Mouse (Mus musculus) left cerebral cortex, postnatal 14 days (tissue): ENCODE measurements at regions not wholly inside any gene's neighbourhood (a gene's known extent, or its start where the extent isn't known, plus 50 kb on each side); places are given as distances from the start of the nearest gene placed in this dataset.
A peak's percentile ranks its signal among the peaks of the same experiment; 100 is the strongest.

ENCODE experiments used
- DNase-seq, 2 experiments: peaks; one replicate each; pipeline ENCODE4 v3.0.0; 2021 to 2022; ENCODE audit warnings: low spot score in 2 of 2, mixed read lengths in 1 of 2
- intact Hi-C: fragments of 180-260 bp; cut with DNase I; formaldehyde crosslinking; loops from one replicate; pipeline ENCODE4 v1.15.1; 2025

DNA sequence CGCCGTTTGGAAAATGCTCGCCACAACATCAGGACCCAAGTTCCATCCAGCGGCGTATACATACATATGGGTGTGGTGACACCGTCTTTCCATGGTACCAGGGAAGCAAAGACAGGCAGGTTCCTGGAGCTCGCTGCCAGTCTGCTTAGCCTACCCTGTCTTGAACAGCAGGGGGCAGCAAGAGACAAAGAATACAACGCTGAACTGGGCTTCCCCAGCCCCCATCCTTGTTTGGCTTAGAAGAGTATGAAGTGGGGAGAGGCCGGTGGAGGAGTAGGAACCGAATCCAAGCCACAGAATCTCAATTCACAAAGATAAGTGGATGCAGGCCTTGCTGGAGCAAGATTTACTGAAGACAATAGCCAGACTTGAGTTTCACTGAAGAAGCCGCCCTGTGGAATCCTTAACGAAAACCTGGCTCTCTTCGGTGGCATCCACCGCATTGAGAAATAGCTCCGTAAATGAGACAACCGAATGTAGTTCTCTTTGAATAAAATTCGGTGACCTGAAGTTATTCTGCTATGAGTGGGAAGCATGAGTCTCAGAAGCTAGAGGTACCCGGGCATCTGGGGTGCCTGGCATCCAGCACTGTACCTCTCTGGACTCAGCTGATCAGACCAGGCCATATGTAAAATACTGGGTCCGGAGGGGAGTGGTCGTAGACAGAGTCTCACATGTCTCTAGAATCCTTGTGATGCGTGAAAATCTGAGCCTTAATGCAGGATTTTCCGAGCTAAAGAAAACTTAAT, 203.0 kb downstream of the Spata18 start:
- DNase-seq: peak; percentile 90 to 91
- intact Hi-C loops: loop anchor here (2.0 to 10.0 kb wide), 4 partner anchors 92 to 1303 kb away; partner anchors contain the start of gene Rasl11b

- no peak for DNase-seq
- intact Hi-C loops: loop anchor here (2.0 to 10.0 kb wide), 5 partner anchors 93 to 1302 kb away; partner anchors contain the start of genes Rasl11b and Usp46
Observed at GRCm38 (mm10) chr5:73854774-73855371, 203.7 kb downstream of the Spata18 start.

DNA sequence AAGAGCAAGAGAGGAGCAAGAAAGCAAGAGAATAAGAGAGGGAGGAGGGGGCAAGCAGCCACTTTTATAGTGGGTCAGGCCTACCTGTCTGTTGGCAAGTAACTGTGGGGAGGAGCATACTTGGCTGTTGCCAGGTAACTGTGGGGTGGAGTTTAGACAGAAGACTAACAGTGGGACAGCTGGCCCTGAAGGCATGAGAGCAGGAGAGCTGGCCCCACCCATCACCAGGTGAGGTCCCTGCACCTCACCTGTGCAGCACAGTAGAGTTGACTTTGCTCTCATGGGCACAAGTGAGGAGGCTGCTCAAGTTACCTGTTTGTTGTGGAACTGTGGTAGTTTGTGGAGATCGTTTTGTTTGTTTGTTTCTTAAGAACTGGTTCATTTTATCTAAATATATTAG, 208.1 kb downstream of the Spata18 start:
- intact Hi-C loops: loop anchor here (5.0 to 10.0 kb wide), 2 partner anchors 208 to 335 kb away; partner anchors contain the start of genes Rasl11b and Usp46
- no peak for DNase-seq

DNA sequence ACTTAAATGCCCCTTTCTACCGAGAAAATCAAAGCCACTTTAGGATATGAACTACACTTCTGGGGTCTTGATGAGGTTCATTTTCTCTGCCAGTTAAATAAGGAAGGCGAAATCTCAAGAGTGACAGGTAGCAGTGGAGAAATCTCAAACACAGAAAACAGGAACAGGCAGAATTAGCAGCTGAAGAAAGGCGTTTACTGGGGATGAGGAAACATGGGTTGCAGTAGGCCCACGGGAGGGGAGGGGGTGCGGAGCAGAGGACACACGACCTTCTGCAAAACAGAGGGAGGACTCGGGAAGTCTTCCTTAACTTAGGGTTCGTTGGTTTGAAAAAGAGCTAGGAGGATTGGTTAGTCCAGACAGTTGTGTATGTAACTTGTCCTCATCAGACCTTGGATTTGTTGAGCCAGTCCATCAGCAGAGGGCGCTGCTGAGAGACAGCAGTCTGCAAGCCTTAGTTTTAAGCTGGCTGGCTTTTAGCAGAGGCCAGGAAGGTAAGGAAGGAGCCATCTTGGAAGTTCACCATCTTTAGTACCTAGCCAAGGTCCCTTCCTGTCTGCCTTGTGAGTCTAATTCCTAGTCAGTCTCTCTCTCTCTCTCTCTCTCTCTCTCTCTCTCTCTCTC, 204.0 kb downstream of the Usp46 start:
- intact Hi-C loops: no loop called here
- peak; percentile 72 to 75 for DNase-seq

- peak in 1 of 2 experiments; percentile 41 for DNase-seq
- intact Hi-C loops: no loop called here
Observed at GRCm38 (mm10) chr5:73872641-73873421, 195.4 kb downstream of the Usp46 start.

DNA sequence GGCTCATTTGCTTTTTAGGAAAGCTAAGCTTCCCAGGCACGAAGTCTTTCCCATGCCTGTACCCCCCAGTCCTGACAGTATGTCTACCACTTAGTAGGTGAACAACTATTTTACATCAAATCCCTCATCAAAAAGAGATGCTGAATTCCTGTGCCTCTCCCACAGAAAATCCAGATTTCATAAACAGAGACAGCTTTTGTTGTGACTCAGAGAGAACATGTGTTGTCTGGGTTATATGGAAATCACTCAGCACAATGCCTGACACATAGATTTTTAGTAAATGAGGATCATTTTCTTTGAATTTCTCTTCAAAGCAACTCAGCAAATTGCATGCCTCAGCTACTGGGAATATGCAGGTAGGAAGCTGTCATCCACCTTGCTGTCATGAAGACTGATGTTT, 193.5 kb downstream of the Usp46 start:
- peak in 1 of 2 experiments; percentile 33 for DNase-seq
- intact Hi-C loops: no loop called here

- no peak for DNase-seq
- intact Hi-C loops: no loop called here
Observed at GRCm38 (mm10) chr5:73875847-73876246, 192.4 kb downstream of the Usp46 start.

DNA sequence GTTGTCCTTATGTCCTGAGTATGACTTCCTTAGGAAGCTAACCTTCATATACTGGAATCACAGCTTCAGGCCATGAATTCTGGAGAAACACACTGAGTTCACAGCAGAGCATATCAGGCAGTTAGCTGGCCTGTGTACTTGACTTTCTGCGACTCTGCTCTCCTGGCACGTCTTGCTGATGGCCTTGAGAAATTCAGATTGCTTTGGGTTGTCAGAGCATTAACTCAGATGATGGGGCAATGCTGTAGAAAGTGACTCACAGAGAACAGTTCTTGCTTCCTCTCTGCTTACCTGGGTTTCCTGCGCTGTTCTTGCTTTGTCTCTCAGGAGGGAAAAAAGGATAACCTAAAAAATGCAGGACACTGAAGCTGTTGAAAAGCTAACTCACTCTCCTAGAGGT, 187.3 kb downstream of the Usp46 start:
- DNase-seq: no peak
- intact Hi-C loops: no loop called here

DNA sequence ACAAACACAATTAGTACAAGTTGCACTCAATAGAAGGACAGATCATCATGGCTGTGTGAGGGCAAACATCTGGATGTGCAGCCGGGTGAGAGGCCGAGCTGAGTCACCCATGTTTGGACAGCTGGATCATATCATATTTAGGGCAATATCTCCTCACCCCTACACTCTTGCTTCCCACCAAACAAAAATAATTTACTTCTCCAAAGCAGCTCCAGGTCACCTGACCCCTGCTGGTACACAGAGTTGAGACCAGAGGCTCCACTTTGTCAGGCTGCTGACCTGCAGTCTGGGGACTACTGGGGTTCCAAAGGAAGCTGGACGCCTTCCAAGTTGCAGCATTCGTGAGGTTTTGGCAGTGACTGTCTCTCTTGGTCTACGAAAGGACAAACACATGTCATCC, 186.3 kb downstream of the Usp46 start:
- no peak for DNase-seq
- intact Hi-C loops: no loop called here

DNA sequence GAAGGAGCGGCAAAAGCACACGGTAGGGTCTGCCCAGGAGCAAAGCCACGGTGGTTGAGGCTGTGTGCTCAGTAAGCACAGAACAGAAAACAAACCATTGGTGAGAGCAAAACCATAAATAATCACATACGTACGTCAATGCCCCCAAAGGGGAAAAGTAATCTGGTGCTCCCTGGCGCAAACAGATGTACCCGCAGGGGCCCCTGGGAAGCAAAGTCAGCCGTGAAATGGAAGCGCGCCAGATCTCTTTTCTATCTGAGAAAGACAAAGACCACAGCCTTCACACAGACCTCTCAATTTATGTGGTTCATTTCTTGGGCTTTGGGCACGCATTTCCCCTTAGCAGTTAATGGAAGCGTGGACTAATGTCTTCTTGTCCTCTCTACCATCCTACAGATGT, 183.2 kb downstream of the Usp46 start:
- intact Hi-C loops: no loop called here
- no peak for DNase-seq

DNA sequence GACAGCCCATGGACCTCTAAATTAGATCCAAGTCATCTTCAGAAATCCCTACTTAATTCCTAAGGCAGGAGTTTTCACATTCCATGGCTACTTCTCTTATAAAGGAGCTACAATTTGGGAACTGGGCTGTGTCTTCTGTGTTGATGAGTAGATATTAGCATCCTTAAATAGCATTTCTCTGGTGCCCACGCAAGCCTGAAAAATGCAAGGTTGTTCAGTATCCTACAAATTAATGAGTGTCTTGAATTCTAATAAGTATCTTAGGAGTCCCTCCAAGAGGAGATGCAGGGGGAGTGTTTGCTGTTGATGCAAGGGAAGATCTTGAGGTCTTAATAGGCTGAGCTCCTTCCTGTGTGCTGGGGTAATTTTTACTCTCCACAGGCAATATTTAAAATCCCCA, 182.5 kb downstream of the Usp46 start:
- intact Hi-C loops: no loop called here
- no peak for DNase-seq

- no peak for DNase-seq
- intact Hi-C loops: no loop called here
Observed at GRCm38 (mm10) chr5:73887306-73887958, 180.8 kb downstream of the Usp46 start.

DNA sequence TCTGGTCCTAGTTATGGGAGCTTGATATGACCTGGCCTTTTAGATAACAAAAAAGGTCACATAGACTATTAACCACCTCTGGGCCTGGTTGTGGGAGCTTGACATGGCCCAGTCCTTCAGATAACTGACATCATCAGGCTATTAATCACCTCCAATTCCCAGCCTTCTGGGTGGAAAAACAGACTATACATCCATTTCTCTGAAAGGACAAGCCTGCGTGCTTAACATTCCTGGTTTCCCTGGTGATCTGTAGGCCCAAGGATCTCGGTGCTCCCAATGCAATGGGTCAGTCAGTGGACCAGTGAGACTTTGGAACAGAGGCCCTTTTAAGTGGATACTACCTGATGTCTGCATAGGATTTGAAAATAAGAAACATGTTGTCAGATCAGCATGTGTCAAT, 179.8 kb downstream of the Usp46 start:
- intact Hi-C loops: no loop called here
- DNase-seq: no peak

DNA sequence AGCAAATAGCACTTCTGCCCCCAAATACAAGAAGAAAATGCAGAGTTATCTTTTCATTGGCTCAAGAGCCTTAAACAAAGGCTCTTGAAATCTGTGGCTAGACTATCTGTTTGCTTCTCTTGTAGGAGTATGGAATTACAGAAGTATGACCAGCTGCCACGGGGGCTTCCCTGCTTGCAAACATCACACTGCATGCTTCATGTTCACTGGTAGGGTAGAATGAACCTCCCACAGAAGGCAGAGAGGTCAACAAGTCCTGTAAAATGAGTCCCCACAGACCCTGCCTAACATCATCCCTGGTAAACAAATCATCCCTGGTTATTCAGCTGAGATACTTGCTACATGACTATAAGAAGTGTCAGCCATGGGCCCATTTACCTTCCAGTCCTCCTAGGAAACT, 178.9 kb downstream of the Usp46 start:
- intact Hi-C loops: no loop called here

GRCm38 (mm10) chr5:73890942-73891341, 177.3 kb downstream of the Usp46 start:
- intact Hi-C loops: no loop called here
- peak in 1 of 2 experiments; percentile 40 for DNase-seq

More for the DNA sequence above, 178.9 kb downstream of the Usp46 start:
- no peak for DNase-seq

- intact Hi-C loops: no loop called here
- no peak for DNase-seq
Observed at GRCm38 (mm10) chr5:73891606-73892005, 176.6 kb downstream of the Usp46 start.

DNA sequence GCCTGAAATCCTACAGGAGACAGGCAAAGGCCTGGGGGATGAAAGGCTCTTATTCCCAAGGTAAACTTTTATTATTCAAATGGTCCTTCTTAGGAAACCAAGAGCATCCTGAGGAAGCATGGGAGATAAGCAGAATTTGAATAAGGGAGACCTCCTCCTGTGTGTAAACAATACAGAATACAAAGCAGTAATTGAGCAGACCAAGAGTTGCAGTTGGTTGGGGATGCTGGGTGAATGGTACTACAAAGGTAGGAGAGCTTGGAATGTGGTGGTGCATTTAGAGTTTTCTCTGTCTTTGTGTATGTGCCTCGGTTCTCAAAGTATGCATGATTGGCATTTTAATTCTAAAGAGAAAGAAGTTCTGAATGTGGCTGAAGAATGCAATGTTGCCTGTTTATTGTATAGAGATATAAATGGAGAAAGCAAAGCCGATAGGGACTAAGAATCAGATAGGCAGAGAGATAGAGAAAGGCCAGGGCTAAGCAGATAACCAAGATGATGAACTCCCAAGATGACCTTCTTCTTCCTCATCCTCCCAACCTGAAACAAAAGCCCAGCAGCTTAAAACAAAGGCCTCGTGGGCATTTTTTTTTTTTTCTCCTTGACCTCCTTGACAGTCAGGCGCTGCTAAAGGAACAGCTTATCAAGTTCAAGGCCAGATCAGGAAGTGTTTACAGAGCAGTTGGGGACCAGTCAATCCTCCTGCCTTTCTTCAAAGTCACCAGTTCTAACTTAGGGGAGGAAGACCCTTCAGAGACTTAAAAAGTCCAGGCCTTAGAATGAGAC, 175.6 kb downstream of the Usp46 start:
- no peak for DNase-seq
- intact Hi-C loops: no loop called here

GRCm38 (mm10) chr5:73895186-73895585, 173.0 kb downstream of the Usp46 start:
- no peak for DNase-seq
- intact Hi-C loops: no loop called here

DNA sequence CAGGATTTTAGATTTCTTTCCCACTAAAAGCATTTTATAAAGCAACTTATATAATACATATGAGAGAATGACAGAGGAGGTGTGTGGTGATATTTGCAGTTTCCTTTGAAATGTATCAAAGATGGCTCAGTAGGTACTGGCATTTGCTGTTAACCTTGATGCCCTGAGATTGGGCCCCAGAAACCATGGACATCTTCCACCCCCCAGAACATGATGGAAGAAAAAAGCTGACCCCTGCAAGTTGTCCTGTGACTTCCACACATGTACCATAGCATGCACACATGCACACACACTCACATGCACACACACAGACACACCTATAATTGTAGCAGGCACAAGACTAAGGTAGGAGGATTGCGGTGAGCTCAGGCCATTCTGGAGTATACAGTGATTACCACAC, 171.4 kb downstream of the Usp46 start:
- no peak for DNase-seq
- intact Hi-C loops: no loop called here
